Mouse (Mus musculus) CH12.LX (cell line): Measurements from ENCODE around the gene Riok1. TPM values are rescaled to one million over a fixed set of nuclear protein-coding genes. Genes with fewer than 3 reads are reported as not detected.

Experiments used
- DNase-seq: peaks from one replicate; pipeline ENCODE4 v3.0.0-alpha.2; 2013; ENCODE audit errors: extremely low read depth
- H3K27ac ChIP-seq: 2 replicates; pipeline ENCODE4 v1.5.1; 2012; ENCODE audit warnings: low read depth, mild to moderate bottlenecking, control low read depth, moderate library complexity; ENCODE audit not compliant: insufficient read depth
- H3K27me3 ChIP-seq: replicated peaks from 2 replicates; pipeline ENCODE3; 2012; ENCODE audit warnings: inconsistent platforms
- H3K36me3 ChIP-seq, 2 experiments: replicated peaks in 1 of 2; 2 replicates each; pipeline versions ENCODE3 to v1.6.1; 2012; ENCODE audit warnings: inconsistent platforms in 1 of 2, low read length in 1 of 2, mild to moderate bottlenecking in 1 of 2, mixed read lengths in 1 of 2, moderate library complexity in 1 of 2; ENCODE audit not compliant: control insufficient read depth in 1 of 2, insufficient read depth in 1 of 2
- H3K4me1 ChIP-seq, 2 experiments: 2 replicates each; pipeline ENCODE4 v1.6.1; 2012; ENCODE audit warnings: inconsistent platforms in 1 of 2, moderate library complexity in 1 of 2; ENCODE audit not compliant: insufficient read depth in 2 of 2, control insufficient read depth in 1 of 2
- H3K4me2 ChIP-seq: 2 replicates; pipeline ENCODE4 v1.6.1; 2012; ENCODE audit warnings: low read depth, mild to moderate bottlenecking, control low read depth; ENCODE audit not compliant: poor library complexity, insufficient read depth, severe bottlenecking
- H3K4me3 ChIP-seq, 3 experiments: fragments of 150-350 bp in 1 of 3; sonication (generic) in 1 of 3; replicated peaks in 1 of 3; 2 replicates each; pipeline versions ENCODE3 to v1.5.1; 2011 to 2012; ENCODE audit warnings: low read depth in 2 of 3, low read length in 2 of 3, mild to moderate bottlenecking in 2 of 3, moderate library complexity in 2 of 3, control low read depth in 1 of 3, improper control_type of control experiment in 1 of 3, inconsistent platforms in 1 of 3, mixed read lengths in 1 of 3; ENCODE audit not compliant: poor library complexity in 1 of 3
- H3K79me2 ChIP-seq: replicated peaks from 2 replicates; pipeline ENCODE4 v1.6.1; 2012; ENCODE audit warnings: mild to moderate bottlenecking, moderate library complexity; ENCODE audit not compliant: control insufficient read depth, poor library complexity, insufficient read depth, severe bottlenecking; ENCODE audit errors: extremely low read depth
- H3K9ac ChIP-seq: 2 replicates; pipeline ENCODE4 v1.6.1; 2012; ENCODE audit warnings: low read depth, mild to moderate bottlenecking, control low read depth, moderate library complexity; ENCODE audit not compliant: insufficient read depth
- H3K9me3 ChIP-seq: replicated peaks from 2 replicates; pipeline ENCODE3; 2012; ENCODE audit warnings: low read length, inconsistent platforms, mixed read lengths
- CTCF ChIP-seq, 2 experiments: IDR thresholded peaks in 1 of 2; conservative IDR thresholded peaks in 1 of 2; 2 replicates each; pipeline ENCODE4 v1.5.1; 2011 to 2012; ENCODE audit warnings: low read depth in 2 of 2, low read length in 2 of 2, improper control_type of control experiment in 1 of 2, inconsistent platforms in 1 of 2, mild to moderate bottlenecking in 1 of 2, moderate library complexity in 1 of 2
- E2F4 ChIP-seq: IDR thresholded peaks from 2 replicates; pipeline ENCODE4 v1.6.1; 2011; ENCODE audit warnings: low read depth, low read length, improper control_type of control experiment; ENCODE audit not compliant: insufficient replicate concordance
- GABPA ChIP-seq: IDR thresholded peaks from 2 replicates; pipeline ENCODE4 v1.6.1; 2012; ENCODE audit warnings: low read depth, low read length, improper control_type of control experiment, inconsistent platforms; ENCODE audit not compliant: insufficient replicate concordance
- IRF4 ChIP-seq: IDR thresholded peaks from 2 replicates; pipeline ENCODE4 v1.6.1; 2014; ENCODE audit warnings: low read depth, mild to moderate bottlenecking, inconsistent platforms, low read length, improper control_type of control experiment
- JUN ChIP-seq: IDR thresholded peaks from 2 replicates; pipeline ENCODE4 v1.6.1; 2011; ENCODE audit warnings: low read depth, mild to moderate bottlenecking, low read length, improper control_type of control experiment, moderate library complexity; ENCODE audit not compliant: insufficient read depth
- KAT2A ChIP-seq: IDR thresholded peaks from 2 replicates; pipeline ENCODE4 v1.6.1; 2012; ENCODE audit warnings: low read length, improper control_type of control experiment, inconsistent platforms; ENCODE audit not compliant: insufficient replicate concordance
- MEF2A ChIP-seq: IDR thresholded peaks from 2 replicates; pipeline ENCODE4 v1.6.1; 2014; ENCODE audit warnings: low read depth, mild to moderate bottlenecking, inconsistent platforms, low read length, improper control_type of control experiment, borderline replicate concordance
- MYC ChIP-seq: IDR thresholded peaks from 2 replicates; pipeline ENCODE4 v1.6.1; 2011; ENCODE audit warnings: low read depth, mild to moderate bottlenecking, improper control_type of control experiment, low read length
- RAD21 ChIP-seq: IDR thresholded peaks from 2 replicates; pipeline ENCODE4 v1.6.1; 2011; ENCODE audit warnings: low read depth, mild to moderate bottlenecking, low read length, improper control_type of control experiment, moderate library complexity
- SMC3 ChIP-seq: IDR thresholded peaks from 2 replicates; pipeline ENCODE4 v1.6.1; 2011; ENCODE audit warnings: low read depth, low read length, improper control_type of control experiment
- TBP ChIP-seq: conservative IDR thresholded peaks from 2 replicates; pipeline ENCODE4 v1.6.1; 2011; ENCODE audit warnings: low read depth, low read length, improper control_type of control experiment
- TCF12 ChIP-seq: IDR thresholded peaks from 2 replicates; pipeline ENCODE4 v1.6.1; 2014; ENCODE audit warnings: low read depth, mild to moderate bottlenecking, inconsistent platforms, low read length, improper control_type of control experiment
- USF1 ChIP-seq: IDR thresholded peaks from 2 replicates; pipeline ENCODE4 v1.6.1; 2014; ENCODE audit warnings: low read depth, mild to moderate bottlenecking, inconsistent platforms, low read length, improper control_type of control experiment
- dilution Hi-C: fragments of 300-500 bp; cut with MboI; formaldehyde crosslinking; loops from 2 replicates; pipeline ENCODE4 v1.14.3; 2020; ENCODE audit warnings: low sequenced_read_pairs; ENCODE audit not compliant: extremely low pct_unique_long_range_greater_than_20kb, extremely low pct_ligation_motif_present
- in situ Hi-C: fragments of 300-500 bp; cut with MboI; formaldehyde crosslinking; loops from 3 replicates; pipeline ENCODE4 v1.14.3; 2019; ENCODE audit warnings: low sequenced_read_pairs, low pct_ligation_motif_present, low pct_unique_long_range_greater_than_20kb, mixed read lengths
- polyA plus RNA-seq: library from polyadenylated mRNA; unstranded; fragments of >175 nt; gene quantifications from 2 replicates; pipeline ENCODE4 v1.2.1, GENCODE M21; 2012; ENCODE audit warnings: low read depth; ENCODE audit not compliant: insufficient read length
- total RNA-seq, 2 experiments: library from RNA; depleted of rRNA; stranded (reverse); fragments of 300-350 nt in 1 of 2; fragments of >200 nt in 1 of 2; gene quantifications; 2 replicates each; pipeline ENCODE4 v1.2.3; 2012 to 2014

Riok1 gene
- total and polyA plus RNA-seq, 3 experiments, result 33.9 to 67.0 (median 52.4) TPM

GRCm38 (mm10) chr13:38002461-38002860 is 34.3 kb upstream of the Riok1 start:
- Histone ChIP-seq H3K79me2 (no peaks in the 10 kb centered on the region), H3K27me3 (no peaks in the 10 kb centered on the region), H3K27ac (no peak overlapping the region), H3K4me2 (no peak overlapping the region), H3K4me3 (no peak overlapping the region), H3K9ac (no peak overlapping the region), H3K4me1 (peaks cover 3 to 12% of the 10 kb centered on the region in 2 experiments; a peak in 2 of 4 replicates), H3K36me3 (no peaks in the 10 kb centered on the region), H3K9me3 (peaks cover 7% of the 10 kb centered on the region)
- no peak for DNase-seq
- in situ Hi-C loops, result loop anchor here (5.0 kb wide), 1 partner anchor 35 kb away; the partner anchor contains the start of genes Cage1 and Riok1
- TF ChIP-seq E2F4 (0 out of 2 replicates have a peak, but pooled peaks have one; percentile 25), CTCF (conservative IDR thresholded peaks at IDR 0.05 in 1 of 2, IDR thresholded peaks at IDR 0.05 in 1 of 2; ENCODE audit: low read depth in 2 of 2, low read length in 2 of 2) (peak in 1 of 2 experiments; percentile 49; a peak in 2 of 4 replicates), MEF2A (no peak), KAT2A (no peak), RAD21 (peak; percentile 50), SMC3 (peak; percentile 35), TCF12 (no peak)
- dilution Hi-C loops, result no loop called here

DNA sequence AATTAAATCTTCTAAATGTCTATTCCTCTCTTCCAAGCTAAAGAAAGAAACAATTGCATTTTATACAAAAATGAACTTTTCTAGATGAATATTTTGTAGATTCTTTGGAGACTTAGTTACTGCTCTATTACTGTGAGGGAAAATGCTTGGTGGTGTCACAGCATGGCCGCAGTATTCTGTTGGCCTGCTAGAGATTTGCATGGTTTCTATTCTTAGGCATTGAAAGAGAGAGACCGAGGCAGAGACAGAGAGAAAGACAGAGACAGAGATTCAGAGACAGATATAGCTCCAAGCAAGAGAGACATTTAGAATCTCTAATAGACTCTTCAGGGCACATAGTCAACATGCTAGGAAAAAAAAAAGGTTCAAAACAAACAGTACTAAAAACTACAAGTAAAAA is 28.8 kb upstream of the Riok1 start:
- dilution Hi-C loops (no loop called here), in situ Hi-C loops (no loop called here)
- Histone ChIP-seq H3K9ac (peak overlapping the region; percentile 80), H3K79me2 (no peaks in the 10 kb centered on the region), H3K27ac (no peak overlapping the region), H3K9me3 (peaks cover 2% of the 10 kb centered on the region), H3K4me3 (peak overlapping the region in 1 of 3 experiments; percentile 18), H3K36me3 (no peaks in the 10 kb centered on the region), H3K4me1 (peaks cover 15 to 39% of the 10 kb centered on the region in 2 experiments), H3K4me2 (peak overlapping the region; percentile 39), H3K27me3 (no peaks in the 10 kb centered on the region)
- DNase-seq, result no peak
- TF ChIP-seq JUN, result no peak
- TF ChIP-seq MYC, result peak; percentile 66; the same call in 1 of the 2 replicates
- TF ChIP-seq MEF2A, result peak; percentile 92
- no peak for TF ChIP-seq GABPA
- TF ChIP-seq USF1, result no peak
- TF ChIP-seq KAT2A, result no peak
- TF ChIP-seq TBP, result peak; percentile 66; the same call in 1 of the 2 replicates
- peak; percentile 42; the same call in 1 of the 2 replicates for TF ChIP-seq IRF4
